13 mouse cellular contexts compared by ENCODE assay signal in the genomic region with DNA sequence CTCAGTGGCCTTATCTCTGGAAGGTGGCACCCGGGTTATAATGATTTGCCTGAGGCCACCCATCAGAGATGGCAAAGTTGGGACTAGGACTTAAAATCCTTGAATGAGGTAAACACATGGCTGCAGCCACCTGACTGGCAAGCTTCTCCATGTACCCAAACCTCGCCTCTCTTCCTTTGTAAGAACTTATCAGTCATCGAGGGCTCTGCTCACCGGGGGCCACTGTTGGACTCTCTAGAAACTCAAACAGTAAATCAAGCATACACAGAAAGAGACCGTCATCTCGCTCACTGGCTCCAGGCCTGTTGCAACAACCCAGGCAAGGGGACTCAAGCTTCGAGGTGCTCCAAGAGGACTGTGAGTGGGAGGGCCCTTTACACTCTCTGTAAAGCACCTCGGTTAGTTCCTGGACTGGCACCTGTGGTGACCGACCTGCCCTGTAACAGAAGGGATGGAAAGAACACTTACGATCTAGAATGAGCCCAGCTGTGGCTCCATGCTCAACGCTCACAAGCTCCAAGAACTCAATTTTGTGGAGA.
A peak's percentile ranks its signal among the peaks of the same experiment; 100 is the strongest.
DNase-seq lines count a peak whose midpoint lies in the region; TF ChIP-seq lines count a peak whose summit lies in the region.
"Had no signal": no experiment of that assay in that cellular context is flagged by ENCODE, and none has a peak within 500 bp of the region (broad histone marks: within the 10 kb centered on the region; RNA-seq: fewer than 3 reads in every experiment).

No protein-coding gene starts in this region.

- TF ChIP-seq CTCF in gastrocnemius, adult 2 months (IDR thresholded peaks at IDR 0.05), result no peak
- no peak for TF ChIP-seq CTCF in kidney, adult 2 months (conservative IDR thresholded peaks at IDR 0.05; ENCODE audit: insufficient read depth, insufficient read length, low read depth, low read length)

- peak overlapping the region; percentile 67 for H3K27ac ChIP-seq in gastrocnemius, adult 2 months
- peak overlapping the region; percentile 37; the same call in 1 of the 2 replicates for H3K27ac ChIP-seq in kidney, adult 2 months (ENCODE audit: insufficient read depth, low read depth, low read length)
- H3K27ac ChIP-seq: layer of hippocampus, adult 2 months had no signal

- peaks cover 38% of the 10 kb centered on the region for H3K4me1 ChIP-seq in kidney, adult 2 months (ENCODE audit: control insufficient read depth, insufficient read depth, low read length)

- H3K4me3 ChIP-seq in gastrocnemius, adult 2 months, result no peak overlapping the region; the same call in 1 of the 2 replicates
- H3K4me3 ChIP-seq in kidney, adult 2 months (ENCODE audit: insufficient read depth, low read depth, low read length), result no peak overlapping the region
- H3K4me3 ChIP-seq: layer of hippocampus, adult 2 months; megakaryocyte, embryonic 14.5 days; myocyte had no signal

- no peak for DNase-seq in gastrocnemius, adult 2 months
- no peak for DNase-seq in gastrocnemius, adult 8-10 months (ENCODE audit: low spot score in 2 of 2)
- DNase-seq in kidney, adult 2 months, result no peak
- DNase-seq in kidney, adult 9 months, result no peak
- peak; percentile 40 for DNase-seq in testis, postnatal 10 days (ENCODE audit: low spot score)
- no peak for DNase-seq in testis, postnatal 14 days (ENCODE audit: low spot score)
- DNase-seq in left cerebral cortex, postnatal 4 days, result no peak
- DNase-seq in adipocyte (ENCODE audit: low spot score), result no peak
- DNase-seq: B cell, adult 2 months; thymus, adult 2 months had no signal

- H3K36me3 ChIP-seq in kidney, adult 2 months (ENCODE audit: control insufficient read depth, insufficient read depth, low read length), result no peaks in the 10 kb centered on the region

- TF ChIP-seq POLR2A in kidney, adult 2 months (IDR thresholded peaks at IDR 0.05; ENCODE audit: low read depth, low read length), result no peak

- no peaks in the 10 kb centered on the region for H3K27me3 ChIP-seq in kidney, adult 2 months (replicated peaks; ENCODE audit: control insufficient read depth, insufficient read depth, low read length)

- intact Hi-C loops in gastrocnemius, adult 2 months (cut with DNase I), result loop anchor here (2.0 to 5.0 kb wide), 2 partner anchors 40 to 61 kb away; no protein-coding TSS in a partner anchor
- intact Hi-C loops in left cerebral cortex, postnatal 4 days (cut with DNase I), result loop anchor here (5.0 kb wide), 1 partner anchor 130 kb away; no protein-coding TSS in a partner anchor

- 58% methylated on average over 11 of the region's 11 CpGs for WGBS in kidney, adult 2 months
